Mouse (Mus musculus) liver, postnatal 0 days (tissue): ENCODE measurements around the gene Dao.

ENCODE experiments used
- CTCF ChIP-seq: sonication (generic); IDR thresholded peaks from 2 replicates; pipeline ENCODE4 v1.5.1; 2016; ENCODE audit warnings: antibody characterized with exemption, low read depth
- EP300 ChIP-seq: IDR thresholded peaks from 2 replicates; pipeline ENCODE4 v1.6.1; 2016; ENCODE audit warnings: antibody characterized with exemption, low read depth, mild to moderate bottlenecking

GRCm38 (mm10) chr5:114046151-114046550 lies 42.6 kb downstream of the Dao start:
- TF ChIP-seq CTCF: no peak
- TF ChIP-seq EP300: no peak
